Mouse (Mus musculus) megakaryocyte-erythroid progenitor cell, adult 5-6 weeks (primary cell): ENCODE measurements around the gene Ugcg. TPM values are rescaled to one million over a fixed set of nuclear protein-coding genes. Genes with fewer than 3 reads are reported as not detected.

ENCODE experiments used
- ATAC-seq: replicated peaks from 2 replicates; pipeline ENCODE4 v1.8.0; 2016; ENCODE audit warnings: mild to moderate bottlenecking, inconsistent platforms; ENCODE audit not compliant: severe bottlenecking, poor library complexity, low FRiP score, low TSS enrichment
- total RNA-seq, 2 experiments: library from RNA; stranded (forward) in 1 of 2; stranded (reverse) in 1 of 2; fragments of 200-1000, 215-1000 nt in 1 of 2; fragments of >200 nt in 1 of 2; fragmentation: Nextera tagmentation in 1 of 2; gene quantifications; 2 replicates each; pipeline ENCODE4 v1.2.3; 2014 to 2017

Ugcg gene
- total RNA-seq (2014; fragmentation: Nextera tagmentation) (223 and 236 TPM in 2 replicates), total RNA-seq (2017) (225 and 282 TPM in 2 replicates)

GRCm38 (mm10) chr4:59188802-59189545, at the start of gene Ugcg:
Ugcg (plus strand) TSS chr4:59189257.
- peak; percentile 58 for ATAC-seq

DNA sequence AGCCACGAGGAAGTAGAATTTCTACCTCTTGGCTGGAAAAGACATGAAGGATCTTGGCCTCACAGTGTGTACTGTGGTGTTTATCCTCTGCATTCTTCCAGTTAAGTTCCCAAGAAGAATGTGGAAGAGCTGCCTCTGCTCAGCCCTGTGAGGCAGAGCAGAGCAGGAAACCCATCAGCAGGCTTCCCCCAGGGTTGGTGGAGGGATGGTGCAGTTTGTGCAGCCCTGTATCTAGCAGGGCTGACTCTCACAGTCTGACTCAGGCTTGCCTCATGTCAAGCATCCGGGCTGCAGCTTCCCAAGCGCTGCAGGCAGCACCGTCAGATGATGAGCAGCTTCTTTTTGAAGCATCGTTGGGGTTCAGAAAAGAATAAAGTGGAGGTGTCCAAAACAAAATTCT, 40.0 kb upstream of the Ugcg start:
- no peak for ATAC-seq

DNA sequence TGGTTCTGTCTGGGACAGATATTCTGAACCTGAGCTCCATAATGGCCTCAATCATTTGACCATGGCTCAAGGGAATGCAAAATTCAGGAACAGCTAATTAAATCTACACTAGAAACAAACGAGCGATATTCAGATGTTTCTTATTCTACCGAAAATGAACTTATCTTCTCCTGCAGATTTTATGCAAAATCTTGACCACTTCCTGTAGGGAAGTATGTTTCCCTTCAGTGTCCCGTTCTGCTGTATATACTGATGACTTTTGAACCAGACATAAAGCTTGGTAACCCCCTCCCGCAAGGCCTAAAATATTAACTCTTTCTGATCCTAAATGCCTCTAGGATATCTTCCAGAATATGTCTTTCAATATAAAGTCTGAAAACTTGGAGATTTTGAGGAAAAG, 38.1 kb upstream of the Ugcg start:
- no peak for ATAC-seq

DNA sequence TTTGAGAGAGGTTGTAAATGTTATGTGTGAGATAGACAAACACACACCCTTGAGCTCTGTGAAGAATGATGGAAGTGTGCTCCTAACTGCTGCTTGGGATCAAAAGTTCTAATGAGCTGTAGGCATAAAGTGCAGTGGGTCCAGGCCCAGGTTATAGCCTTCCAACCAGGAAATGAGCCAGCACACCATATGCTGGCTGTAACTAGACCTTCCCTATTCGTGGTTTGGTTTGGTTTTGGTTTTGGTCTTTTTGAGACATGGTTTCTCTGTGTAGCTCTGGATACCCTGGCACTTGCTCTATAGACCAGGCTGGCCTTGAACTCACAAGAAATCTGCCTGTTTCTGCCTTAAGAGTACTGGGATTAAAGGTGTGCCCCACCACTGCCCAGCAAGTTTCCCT, 37.1 kb upstream of the Ugcg start:
- no peak for ATAC-seq

DNA sequence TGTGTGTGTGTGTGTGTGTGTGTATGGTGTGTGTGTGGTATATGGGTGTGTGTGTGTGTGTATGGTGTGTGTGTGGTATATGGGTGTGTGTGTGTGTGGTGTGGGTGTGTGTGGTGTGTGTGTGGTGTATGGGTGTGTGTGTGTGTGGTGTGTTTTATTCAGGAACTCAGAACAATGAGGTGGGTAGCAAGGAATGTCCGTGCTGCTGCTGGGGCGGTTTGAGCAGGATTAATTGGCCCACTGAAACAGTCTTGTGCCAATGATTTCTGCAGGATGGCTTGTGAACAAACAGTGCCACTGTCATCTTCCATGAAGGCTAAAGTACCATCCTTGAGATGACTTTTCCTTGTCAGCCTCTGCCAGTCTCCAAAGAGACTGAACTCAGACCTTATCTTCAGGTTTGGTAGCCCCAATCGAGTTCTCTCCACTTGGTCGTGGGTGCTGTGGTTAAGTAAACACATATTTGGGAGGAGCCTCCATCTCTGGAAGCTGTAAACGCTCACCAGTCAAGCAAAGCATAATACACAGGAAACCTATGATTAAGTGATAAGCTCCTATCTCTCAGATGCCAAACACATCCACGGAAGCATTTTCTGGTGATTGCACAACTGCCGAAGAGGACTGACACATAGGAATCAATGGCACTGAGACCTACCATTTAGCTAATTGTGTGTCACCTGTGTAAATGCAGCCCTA, 32.0 kb upstream of the Ugcg start:
- peak; percentile 92 for ATAC-seq

- ATAC-seq, result peak; percentile 44
These were observed 31.4 kb upstream of the Ugcg start for GRCm38 (mm10) chr4:59157654-59158053.

DNA sequence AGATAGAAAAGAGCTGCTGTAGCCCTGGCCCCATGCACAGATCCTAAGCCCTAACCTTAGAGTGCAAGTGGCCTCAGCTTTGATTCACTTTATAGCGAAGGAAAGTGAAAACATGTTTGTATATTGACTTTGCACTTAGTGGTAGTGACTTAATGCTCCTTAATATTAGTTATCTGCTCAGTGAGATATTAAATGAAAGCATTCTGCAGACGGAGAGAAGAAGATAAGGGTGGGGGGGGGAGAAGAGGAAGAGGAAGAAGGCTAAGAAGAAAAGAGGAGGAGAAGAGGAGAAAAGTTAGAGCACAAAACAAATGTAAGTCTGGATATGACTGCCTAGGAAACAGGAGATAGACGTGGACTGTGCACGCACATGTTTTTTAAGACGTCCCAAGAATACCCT, 28.8 kb upstream of the Ugcg start:
- no peak for ATAC-seq

GRCm38 (mm10) chr4:59160959-59161670, 27.9 kb upstream of the Ugcg start:
- no peak for ATAC-seq

DNA sequence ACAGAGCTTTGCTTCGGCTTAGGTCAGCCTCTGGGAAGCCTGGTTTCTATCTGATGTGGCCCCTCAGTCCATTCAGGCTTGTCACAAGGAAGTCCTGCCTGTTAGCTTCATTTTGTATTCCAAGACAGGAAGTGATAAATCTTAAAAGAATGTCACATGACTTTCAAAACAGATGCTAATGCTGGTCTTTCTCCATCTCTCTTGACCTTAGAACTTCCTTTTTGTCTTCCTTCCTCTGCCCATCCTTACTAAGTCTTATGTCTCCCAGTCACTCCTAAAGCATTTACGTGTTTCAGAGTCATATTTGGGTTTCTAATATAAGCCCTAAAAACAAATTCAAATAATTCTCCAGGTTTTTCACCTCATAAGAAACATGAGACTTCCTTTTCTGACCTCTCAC, 25.0 kb upstream of the Ugcg start:
- no peak for ATAC-seq

- no peak for ATAC-seq
These were observed 21.7 kb upstream of the Ugcg start for GRCm38 (mm10) chr4:59167251-59167847.

- no peak for ATAC-seq
These were observed 19.1 kb upstream of the Ugcg start for GRCm38 (mm10) chr4:59169981-59170380.

- ATAC-seq, result no peak
These were observed 16.4 kb upstream of the Ugcg start for GRCm38 (mm10) chr4:59172616-59173015.

GRCm38 (mm10) chr4:59173181-59173922, 15.7 kb upstream of the Ugcg start:
- ATAC-seq, result no peak

DNA sequence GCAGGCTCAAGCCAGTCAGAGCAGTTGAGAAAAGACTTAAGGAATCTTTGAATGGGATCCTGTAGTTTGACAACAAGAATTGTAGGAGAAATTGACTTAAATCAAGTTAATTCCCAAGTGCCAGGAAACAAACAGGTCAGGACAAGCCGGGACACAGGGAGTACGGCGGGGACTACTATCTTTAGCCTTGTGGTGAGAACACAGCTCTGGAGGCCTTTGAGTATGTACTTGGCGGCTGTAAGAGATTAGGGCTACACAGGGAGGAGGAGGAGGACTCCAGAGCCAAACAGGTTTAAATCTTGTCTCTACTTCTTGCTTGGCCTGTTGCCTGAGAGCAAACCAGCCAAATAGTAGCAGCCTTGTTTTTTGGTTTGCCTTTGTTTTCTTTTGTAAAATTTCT, 14.1 kb upstream of the Ugcg start:
- peak; percentile 94 for ATAC-seq

DNA sequence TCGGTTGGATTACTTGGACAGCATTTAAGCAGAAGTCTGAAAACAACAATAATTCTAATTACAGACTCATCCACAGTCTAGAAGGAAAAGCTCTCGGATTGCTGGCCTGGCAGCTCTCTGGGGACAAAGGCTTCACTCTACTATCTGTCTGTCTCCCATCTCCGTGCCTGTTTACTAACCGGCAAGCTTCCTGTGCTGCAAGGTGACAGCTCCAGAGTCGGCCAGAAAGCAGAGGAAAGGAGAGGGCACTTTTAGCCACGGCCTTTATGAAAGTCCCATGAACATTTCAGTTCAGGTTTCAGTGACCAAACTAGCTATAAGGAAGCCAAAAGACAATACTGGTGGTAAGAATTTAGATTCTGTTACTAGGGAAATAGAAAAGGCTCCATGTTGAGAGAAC, 13.1 kb upstream of the Ugcg start:
- no peak for ATAC-seq

GRCm38 (mm10) chr4:59177566-59177965, 11.5 kb upstream of the Ugcg start:
- ATAC-seq, result no peak

DNA sequence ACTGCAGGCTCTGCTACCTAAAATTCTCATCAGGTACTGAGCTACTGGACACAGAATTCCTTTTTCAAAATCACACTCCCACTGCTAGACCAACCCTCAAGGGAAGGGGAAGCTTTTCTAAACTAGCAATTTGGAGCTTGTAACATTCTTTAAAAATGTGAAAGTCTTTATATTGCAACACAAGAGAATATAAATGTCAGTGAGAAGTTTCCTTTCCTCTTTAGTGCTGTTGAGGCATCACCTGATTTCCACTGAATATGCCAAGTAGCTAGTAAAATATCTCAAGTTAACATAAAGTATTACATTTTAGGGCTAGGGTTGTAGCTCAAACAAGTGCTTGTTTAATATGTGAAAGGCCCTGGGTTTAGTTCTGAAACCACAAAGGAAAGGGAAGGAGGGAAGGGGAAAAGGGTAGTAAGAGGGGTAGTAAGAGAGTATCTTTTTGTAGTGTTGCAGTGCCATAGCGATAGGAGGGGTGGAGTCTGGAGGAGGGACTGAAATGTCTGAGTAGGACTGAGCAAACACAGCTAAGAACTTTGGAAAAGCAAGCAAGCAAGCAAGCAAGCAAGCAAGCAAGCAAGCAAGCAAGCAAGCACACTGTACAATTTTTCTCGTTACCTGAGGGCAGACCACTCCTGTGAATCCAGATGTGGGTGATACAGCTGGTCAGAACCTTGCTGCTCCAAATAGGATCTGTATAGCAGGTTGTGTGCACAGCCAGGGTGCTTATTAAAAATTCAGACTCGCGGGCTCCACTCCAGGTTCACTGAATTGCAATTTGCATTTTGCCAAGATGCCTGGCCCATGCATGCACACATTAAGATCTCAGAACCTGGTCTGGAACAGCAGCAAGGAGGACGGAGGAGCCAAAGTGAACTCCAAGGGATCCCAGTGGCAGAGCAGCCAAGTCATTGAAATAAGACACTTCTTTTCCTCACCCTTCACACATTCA, 7.5 kb upstream of the Ugcg start:
- ATAC-seq, result peak; percentile 61

- ATAC-seq, result peak; percentile 57
These were observed 3.4 kb upstream of the Ugcg start for GRCm38 (mm10) chr4:59185671-59186070.
